Mouse (Mus musculus) gastrocnemius, postnatal 14 days (tissue): ENCODE results near the gene Tbx10. TPM values are rescaled to one million over a fixed set of nuclear protein-coding genes. Genes with fewer than 3 reads are reported as not detected.
"Not testable (repeated sequence)": the region's sequence is repeated elsewhere in the genome, so short reads cannot be mapped to it uniquely, and the experiment has no call there.

ENCODE experiments used
- DNase-seq: peaks from one replicate; pipeline ENCODE4 v3.0.0; 2021; ENCODE audit warnings: mixed read lengths
- intact Hi-C: fragments of 180-260 bp; cut with DNase I; formaldehyde crosslinking; loops from one replicate; pipeline ENCODE4 v1.15.1; 2025; ENCODE audit warnings: low total_unique reads
- total RNA-seq, 2 experiments: library from RNA; stranded (reverse); gene quantifications; 2 replicates each; pipeline ENCODE4 v1.2.3; 2021

Gene Tbx10
- total RNA-seq, 2 experiments from 2014 or later: not detected

DNA sequence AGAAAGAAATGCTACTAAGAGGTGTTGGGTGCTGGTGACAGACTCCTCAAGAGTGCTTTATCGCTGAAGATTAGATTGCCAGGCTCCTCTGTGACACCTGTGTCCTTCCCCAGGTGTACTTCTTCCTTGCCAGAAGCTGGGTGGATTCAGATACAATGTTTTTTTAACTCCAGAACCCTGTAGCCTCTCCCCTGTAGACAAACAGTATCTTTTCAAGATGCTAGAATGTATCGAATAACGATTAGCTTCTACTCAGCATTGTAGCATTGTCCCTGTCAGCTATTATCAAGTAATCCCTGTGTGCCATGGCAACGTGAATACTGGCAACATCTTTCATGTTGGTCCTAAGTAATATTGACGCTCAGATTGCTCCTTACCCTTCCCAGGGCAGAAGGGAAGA is 41.2 kb downstream of the Tbx10 start:
- intact Hi-C loops: no loop called here
- no peak for DNase-seq

DNA sequence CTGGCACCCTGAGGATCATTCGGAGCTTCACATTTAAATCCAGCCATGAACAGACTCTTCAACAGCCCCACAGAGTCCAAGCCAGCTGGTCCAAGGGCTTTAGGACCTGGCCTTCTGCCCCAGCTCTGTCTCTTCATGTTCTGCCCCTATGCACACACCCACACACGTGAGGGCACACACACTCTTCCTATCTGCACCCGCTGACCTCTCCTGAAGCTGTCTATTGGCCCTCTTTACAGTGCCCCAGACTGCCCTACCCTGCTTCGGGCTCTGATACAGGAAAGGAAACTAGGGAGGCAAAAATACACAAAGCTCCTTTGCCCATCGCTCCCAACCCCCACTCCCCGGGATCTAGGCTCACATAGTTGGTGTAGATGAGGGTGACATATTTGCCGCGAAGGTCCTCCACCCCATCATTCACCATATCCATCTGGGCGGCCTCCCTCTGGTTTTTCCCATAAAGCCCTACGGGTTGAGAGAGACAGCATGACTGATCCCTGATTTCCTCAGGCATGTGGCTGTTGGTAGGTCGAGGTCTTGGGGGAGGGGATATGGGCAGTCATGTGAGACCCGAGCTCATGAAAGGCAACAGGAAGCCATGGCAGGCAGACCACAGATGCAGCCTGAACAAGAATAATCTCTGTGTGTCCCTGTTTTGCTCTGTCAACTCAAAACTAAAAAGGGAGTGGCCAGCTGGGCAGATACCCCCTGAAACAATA is 43.9 kb downstream of the Tbx10 start:
- intact Hi-C loops: no loop called here

DNA sequence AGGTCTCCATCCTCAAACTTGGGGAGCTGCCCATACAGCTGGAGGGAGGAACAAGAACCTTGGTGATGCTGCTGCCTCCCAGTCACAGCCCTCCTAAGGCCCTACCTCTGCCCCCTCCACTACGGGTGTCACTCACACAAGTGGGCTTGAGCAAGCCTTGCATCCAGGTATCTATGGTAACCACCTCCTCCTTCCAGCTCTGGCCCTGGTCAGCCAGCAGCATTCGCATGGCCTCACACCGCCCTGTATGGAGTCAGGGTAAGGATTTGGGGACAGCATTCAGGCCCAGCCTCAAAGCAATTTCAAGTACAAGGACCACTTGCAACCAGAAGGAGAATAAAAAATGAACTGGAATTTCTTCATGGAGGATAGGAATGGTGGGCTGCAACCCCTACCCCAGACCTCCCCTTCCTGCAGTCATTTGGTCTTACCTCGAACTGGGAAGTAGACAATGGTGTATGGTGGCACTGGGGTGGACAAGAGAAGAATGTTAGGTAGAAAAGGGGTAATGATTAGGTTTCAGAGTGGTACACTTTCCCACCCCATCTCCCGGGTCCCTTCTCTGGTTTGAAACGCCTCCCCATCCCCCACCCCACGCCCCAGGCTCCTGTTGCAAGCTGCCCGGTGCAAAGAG is 44.7 kb downstream of the Tbx10 start:
- intact Hi-C loops, DNase-seq: not testable (repeated sequence)

More for the DNA sequence above, 43.9 kb downstream of the Tbx10 start:
- DNase-seq: no peak

DNA sequence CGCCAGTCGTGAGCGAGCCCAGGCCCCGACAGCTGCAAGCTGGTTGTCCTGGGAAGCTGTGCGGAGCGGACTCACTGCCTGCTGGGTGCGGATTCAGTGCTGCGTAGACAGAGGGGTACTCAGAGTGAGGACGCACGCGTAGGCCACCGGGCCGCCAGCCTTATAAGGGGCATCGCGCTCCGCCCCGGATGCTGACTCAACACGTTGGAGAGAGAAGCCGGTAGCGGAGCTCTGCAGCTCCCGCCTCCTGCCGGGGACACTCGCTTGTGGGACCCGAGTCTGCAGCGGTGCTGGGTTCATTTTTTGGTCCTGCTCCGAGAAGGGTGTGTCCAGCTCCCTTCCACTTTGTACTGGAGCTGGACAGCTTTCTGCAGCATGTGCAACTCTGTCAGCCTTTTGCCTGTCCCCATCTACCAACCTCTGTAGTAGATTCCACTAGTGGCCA is 45.3 kb downstream of the Tbx10 start, which contains the start of gene Gstp1:
Gene Gstp1 (minus strand): TSS at position 198 of the 445 bp plus-strand sequence.
- DNase-seq: peak; percentile 92
- intact Hi-C loops: no loop called here

DNA sequence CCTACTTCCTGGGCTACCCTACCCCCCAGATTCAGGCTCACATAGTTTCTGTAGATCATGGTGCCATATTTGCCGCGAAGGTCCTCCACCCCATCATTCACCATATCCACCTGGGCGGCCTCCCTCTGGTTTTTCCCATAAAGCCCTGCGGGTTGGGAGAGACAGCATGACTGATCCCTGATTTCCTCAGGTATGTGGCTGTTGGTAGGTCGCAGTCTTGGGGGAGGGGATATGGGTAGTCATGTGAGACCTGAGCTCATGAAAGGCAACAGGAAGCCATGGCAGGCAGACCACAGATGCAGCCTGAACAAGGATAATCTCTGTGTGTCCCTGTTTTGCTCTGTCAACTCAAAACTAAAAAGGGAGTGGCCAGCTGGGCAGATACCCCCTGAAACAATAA is 48.4 kb downstream of the Tbx10 start:
- intact Hi-C loops, DNase-seq: not testable (repeated sequence)

DNA sequence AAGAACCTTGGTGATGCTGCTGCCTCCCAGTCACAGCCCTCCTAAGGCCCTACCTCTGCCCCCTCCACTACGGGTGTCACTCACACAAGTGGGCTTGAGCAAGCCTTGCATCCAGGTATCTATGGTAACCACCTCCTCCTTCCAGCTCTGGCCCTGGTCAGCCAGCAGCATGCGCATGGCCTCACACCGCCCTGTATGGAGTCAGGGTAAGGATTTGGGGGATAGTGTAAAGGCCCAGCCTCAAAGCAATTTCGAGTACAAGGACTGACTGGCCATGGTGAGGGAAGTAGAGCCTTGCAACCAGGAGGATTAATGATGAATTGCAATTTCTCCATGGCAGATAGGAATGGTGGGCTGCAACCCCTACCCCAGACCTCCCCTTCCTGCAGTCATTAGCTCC is 48.9 kb downstream of the Tbx10 start:
- DNase-seq, intact Hi-C loops: not testable (repeated sequence)

DNA sequence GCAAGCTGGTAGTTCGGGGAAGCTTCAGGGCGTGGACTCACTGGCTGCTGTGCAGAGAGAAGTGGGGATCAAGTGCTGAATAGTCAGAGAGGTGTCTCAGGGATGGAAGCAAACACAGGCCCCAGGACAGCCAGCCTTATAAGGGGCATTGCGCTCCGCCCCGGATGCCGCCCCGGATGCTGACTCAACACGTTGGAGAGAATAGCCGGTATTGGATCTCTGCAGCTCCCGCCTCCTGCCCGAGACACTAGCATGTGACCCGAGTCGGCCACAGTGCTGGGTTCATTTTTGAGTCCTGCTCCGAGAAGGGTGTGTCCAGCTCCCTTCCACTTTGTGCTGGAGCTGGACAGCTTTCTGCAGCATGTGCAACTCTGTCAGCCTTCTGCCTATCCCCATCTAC is 49.6 kb downstream of the Tbx10 start:
- intact Hi-C loops: no loop called here
- peak; percentile 67 for DNase-seq

DNA sequence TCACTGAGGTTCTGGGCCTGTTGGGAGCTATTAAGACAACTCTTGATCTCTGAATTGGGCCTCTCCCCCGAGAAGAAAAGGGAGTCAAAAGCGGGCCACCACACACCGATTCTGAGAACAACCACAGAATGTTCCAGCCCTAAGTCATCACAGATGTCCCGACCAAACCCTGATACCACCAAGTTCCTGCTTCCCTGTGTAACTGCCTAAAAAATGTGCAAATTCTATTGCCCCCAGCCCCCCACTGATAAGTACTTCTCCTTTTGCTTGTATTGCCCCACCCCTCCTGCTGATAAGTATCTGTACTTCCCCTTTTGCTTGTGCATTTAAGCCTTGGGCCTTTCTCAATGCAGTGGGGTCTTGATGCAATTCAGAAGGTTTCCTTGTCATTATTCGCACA is 51.6 kb downstream of the Tbx10 start:
- intact Hi-C loops, DNase-seq: not testable (repeated sequence)

DNA sequence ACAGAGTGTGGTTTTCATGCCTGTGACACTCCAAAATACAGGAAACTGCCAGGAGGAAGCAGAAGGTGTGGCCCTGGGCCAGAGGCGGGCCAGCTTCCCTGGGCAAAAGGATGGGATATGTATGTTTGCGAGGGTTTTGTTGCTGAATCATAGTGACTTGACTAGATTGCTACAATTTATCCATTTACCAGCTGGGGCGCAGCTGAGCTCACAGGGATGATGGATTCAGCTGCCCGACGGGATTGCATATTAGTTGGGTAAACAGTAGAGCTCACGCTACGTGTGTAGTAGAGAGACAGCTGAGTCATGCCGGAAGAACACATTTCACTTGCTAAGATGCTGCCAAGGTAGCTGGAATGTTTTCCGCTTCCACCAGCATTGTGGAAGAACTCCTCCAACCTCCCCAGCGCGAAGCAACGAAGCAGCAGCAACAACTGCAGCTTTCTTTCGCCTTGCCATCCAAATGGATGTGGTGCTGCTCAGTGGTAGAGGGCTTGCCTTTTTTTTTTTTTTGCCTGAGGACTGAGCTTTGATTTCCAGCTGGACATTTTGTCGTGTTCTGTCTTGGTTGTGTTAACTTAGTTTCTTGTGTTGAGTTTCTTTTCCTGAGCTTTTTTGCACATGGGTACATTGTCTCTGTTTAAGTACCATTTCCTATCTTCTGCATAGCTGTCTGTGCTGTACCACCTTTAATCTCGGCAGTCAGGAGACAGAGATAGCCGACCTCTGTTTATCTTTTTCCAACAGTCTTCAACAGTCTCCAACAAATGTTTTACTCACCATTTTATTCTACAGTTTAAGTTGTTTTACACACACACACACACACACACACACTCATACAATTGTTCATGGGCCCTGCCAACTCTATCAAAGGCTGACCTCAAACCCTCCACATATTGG is 53.7 kb downstream of the Tbx10 start, which contains the start of gene Gstp2:
Gene Gstp2 (minus strand): TSS at position 58 of the 900 bp plus-strand sequence.
- peak; percentile 75 for DNase-seq
- intact Hi-C loops: no loop called here

DNA sequence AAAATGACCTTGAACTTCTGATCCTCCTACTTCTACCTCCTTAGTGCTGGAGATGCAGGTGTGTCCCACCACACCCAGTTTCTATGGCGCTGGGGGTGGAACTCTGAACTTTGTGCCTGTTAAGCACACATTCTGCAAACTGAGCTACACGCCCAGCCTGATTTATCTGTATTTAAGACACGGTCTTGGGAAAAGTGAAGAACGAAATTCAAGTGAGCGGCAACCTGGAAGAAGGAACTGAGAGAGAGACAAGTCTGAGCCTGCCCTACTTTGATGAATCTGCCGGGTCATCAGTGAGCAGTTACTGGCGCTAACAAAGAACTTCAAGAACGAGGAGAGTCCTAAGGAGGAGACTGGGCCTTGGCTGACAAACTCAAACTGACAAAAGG is 54.3 kb downstream of the Tbx10 start:
- no peak for DNase-seq
- intact Hi-C loops: no loop called here

DNA sequence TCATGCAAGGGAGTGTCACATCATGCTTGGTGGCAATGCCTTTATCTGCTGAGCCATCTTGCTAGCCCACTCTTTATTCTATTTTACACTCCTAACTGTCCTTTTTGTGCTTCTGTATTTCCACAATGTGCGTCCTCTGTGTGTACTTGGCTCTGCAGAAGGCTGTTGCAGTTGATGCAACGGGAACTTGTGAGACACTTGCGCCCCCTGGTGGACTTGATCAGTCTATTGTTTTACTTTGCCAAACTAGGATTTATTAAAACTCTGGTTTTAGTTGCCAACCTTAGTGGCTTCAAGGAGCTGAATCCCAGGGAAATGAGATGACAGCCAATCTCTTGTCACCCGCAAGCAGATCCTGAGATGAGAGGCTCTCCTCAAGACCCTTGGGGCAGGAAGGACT is 55.3 kb downstream of the Tbx10 start:
- intact Hi-C loops: no loop called here

DNA sequence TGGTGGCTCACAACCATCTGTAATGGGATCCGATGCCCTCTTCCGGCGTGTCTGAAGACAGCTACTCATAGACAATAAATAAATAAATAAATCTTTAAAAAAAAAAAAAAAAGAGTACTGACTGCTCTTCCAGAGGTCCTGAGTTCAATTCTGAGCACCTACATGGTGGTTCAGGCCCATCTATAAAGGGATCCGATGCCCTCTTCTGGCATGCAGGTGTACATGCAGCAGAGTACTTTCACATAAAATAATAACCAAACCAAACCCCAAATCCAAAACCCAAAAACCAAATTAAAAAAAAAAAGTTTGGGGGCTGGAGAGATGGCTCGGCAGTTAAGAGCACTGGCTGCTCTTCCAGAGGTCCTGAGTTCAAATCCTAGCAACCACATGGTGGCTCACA is 56.5 kb downstream of the Tbx10 start:
- not testable (repeated sequence) for DNase-seq

More for the DNA sequence above, 55.3 kb downstream of the Tbx10 start:
- peak; percentile 83 for DNase-seq

More for the DNA sequence above, 56.5 kb downstream of the Tbx10 start:
- intact Hi-C loops: loop anchor here (1.0 kb wide), 1 partner anchor 30 kb away; no protein-coding TSS in a partner anchor

Other genes starting within 250 kb of the Tbx10 start
- 10 to 100 TPM; 20.1 to 20.2 TPM for gene Kmt5b, start 225.3 kb upstream of the Tbx10 start, total RNA-seq
- 1 to 10 TPM; 3.5 to 4.5 TPM for gene Chka, start 141.0 kb upstream of the Tbx10 start, total RNA-seq
- gene Tcirg1, start 85.6 kb upstream of the Tbx10 start, total RNA-seq: 1 to 10 TPM; 7.3 to 8.5 TPM
- 100 to 1,000 TPM; 206 to 256 TPM for gene Ndufs8, start 80.0 kb upstream of the Tbx10 start, total RNA-seq
- 1 to 10 TPM; 2.1 to 2.5 TPM for gene Aldh3b1, start 62.9 kb upstream of the Tbx10 start, total RNA-seq
- 10 to 100 TPM; 13.7 to 13.8 TPM for gene Unc93b1, start 57.6 kb upstream of the Tbx10 start, total RNA-seq
- gene Aldh3b3, start 34.1 kb upstream of the Tbx10 start, total RNA-seq: not detected
- under 1 TPM; 0.38 to 0.80 TPM for gene Aldh3b2, start 20.4 kb upstream of the Tbx10 start, total RNA-seq
- 1 to 10 TPM; 3.6 to 4.2 TPM for gene Acy3, start 6.2 kb upstream of the Tbx10 start, total RNA-seq
- gene Nudt8, start 7.8 kb downstream of the Tbx10 start, total RNA-seq: 10 to 100 TPM; 19.2 to 19.6 TPM
- gene Gm49405, start 7.9 kb downstream of the Tbx10 start, total RNA-seq: under 1 TPM; 0.18 to 0.31 TPM
- under 1 TPM; 0.57 to 0.84 TPM for gene Doc2g, start 10.6 kb downstream of the Tbx10 start, total RNA-seq
- 100 to 1,000 TPM; 365 to 434 TPM for gene Ndufv1, start 20.1 kb downstream of the Tbx10 start, total RNA-seq
- 100 to 1,000 TPM; 228 to 235 TPM for gene Gstp1, start 45.2 kb downstream of the Tbx10 start, total RNA-seq
- gene Gstp2, start 53.3 kb downstream of the Tbx10 start, total RNA-seq: 10 to 100 TPM; 72.8 to 85.9 TPM
- not detected for gene Gstp3, start 66.8 kb downstream of the Tbx10 start, total RNA-seq
- gene Cabp2, start 88.8 kb downstream of the Tbx10 start, total RNA-seq: not detected
- 10 to 100 TPM; 17.3 to 17.5 TPM for gene Cdk2ap2, start 104.4 kb downstream of the Tbx10 start, total RNA-seq
- gene Pitpnm1, start 107.2 kb downstream of the Tbx10 start, total RNA-seq: 1 to 10 TPM; 3.7 to 4.2 TPM
- 10 to 100 TPM; 51.4 to 57.9 TPM for gene Aip, start 133.1 kb downstream of the Tbx10 start, total RNA-seq
- gene Gpr152, start 147.0 kb downstream of the Tbx10 start, total RNA-seq: not detected
- gene Cabp4, start 151.3 kb downstream of the Tbx10 start, total RNA-seq: under 1 TPM in 1 of 2 experiments, not detected in 1; 0.14 TPM
- 10 to 100 TPM; 31.7 to 31.8 TPM for gene Coro1b, start 155.9 kb downstream of the Tbx10 start, total RNA-seq
- under 1 TPM; 0.29 to 0.78 TPM for gene Ptprcap, start 160.9 kb downstream of the Tbx10 start, total RNA-seq
- 10 to 100 TPM; 28.5 to 31.3 TPM for gene Rps6kb2, start 170.6 kb downstream of the Tbx10 start, total RNA-seq
- gene Carns1, start 182.7 kb downstream of the Tbx10 start, total RNA-seq: 10 to 100 TPM; 23.4 to 27.5 TPM
- 1 to 10 TPM; 2.7 TPM for gene Tbc1d10c, start 198.5 kb downstream of the Tbx10 start, total RNA-seq
- gene Ppp1ca, start 199.3 kb downstream of the Tbx10 start, total RNA-seq: 100 to 1,000 TPM; 266 to 269 TPM
- gene Rad9a, start 208.9 kb downstream of the Tbx10 start, total RNA-seq: 1 to 10 TPM; 3.1 to 3.4 TPM
- gene Clcf1, start 221.5 kb downstream of the Tbx10 start, total RNA-seq: 1 to 10 TPM in 1 of 2 experiments, under 1 TPM in 1; 0.58 to 1.2 TPM
- not detected for gene AC109138.7, start 221.6 kb downstream of the Tbx10 start, total RNA-seq
- 10 to 100 TPM; 21.4 to 22.7 TPM for gene Pold4, start 239.1 kb downstream of the Tbx10 start, total RNA-seq